Comparison of ENCODE assay signal across 7 mouse cellular contexts in genomic region chr7:63908496-63909285, GRCm38 (mm10). TPM values are rescaled to one million over a fixed set of nuclear protein-coding genes. Genes with fewer than 3 reads are reported as not detected.
A peak's percentile ranks its signal among the peaks of the same experiment; 100 is the strongest.
DNase-seq lines count a peak whose midpoint lies in the region; ATAC-seq and TF ChIP-seq lines count a peak whose summit lies in the region.

No protein-coding gene starts in this region.

- H3K27me3 ChIP-seq in liver, adult 2 months (ENCODE audit: control insufficient read depth, insufficient read depth, low read length): no peaks in the 10 kb centered on the region
- no peaks in the 10 kb centered on the region for H3K27me3 ChIP-seq in embryonic facial prominence, embryonic 11.5 days (ENCODE audit: control insufficient read depth, insufficient read depth, low read length)
- H3K27me3 ChIP-seq in intestine, embryonic 16.5 days (replicated peaks; ENCODE audit: control insufficient read depth, insufficient read depth, low read length): no peaks in the 10 kb centered on the region
- no peaks in the 10 kb centered on the region for H3K27me3 ChIP-seq in small intestine, adult 2 months (ENCODE audit: control insufficient read depth, insufficient read depth, low read length)

- WGBS in liver, adult 2 months: 61% methylated on average over 11 of the region's 11 CpGs
- 16% methylated on average over 10 of the region's 11 CpGs for WGBS in embryonic facial prominence, embryonic 11.5 days
- WGBS in intestine, embryonic 16.5 days: 35% methylated on average over 8 of the region's 11 CpGs
- WGBS in small intestine, adult 2 months: 64% methylated on average over 11 of the region's 11 CpGs

- peak overlapping the region; percentile 47 for H3K9ac ChIP-seq in liver, adult 2 months (ENCODE audit: low read depth, low read length)
- no peak overlapping the region for H3K9ac ChIP-seq in embryonic facial prominence, embryonic 11.5 days (replicated peaks; ENCODE audit: low read length)
- H3K9ac ChIP-seq in intestine, embryonic 16.5 days (ENCODE audit: low read depth, low read length): no peak overlapping the region

- no peak for TF ChIP-seq POLR2A in liver, adult 2 months (IDR thresholded peaks at IDR 0.05; ENCODE audit: extremely low read depth, insufficient read depth, low read length)
- no peak for TF ChIP-seq POLR2A in small intestine, adult 2 months (IDR thresholded peaks at IDR 0.05; ENCODE audit: low read depth, low read length)

- peaks cover 61% of the 10 kb centered on the region; the same call in 1 of the 2 replicates for H3K79me2 ChIP-seq in liver, adult 2 months (ENCODE audit: control insufficient read depth, insufficient read depth, low read length)

- H3K4me2 ChIP-seq in embryonic facial prominence, embryonic 11.5 days (ENCODE audit: low read depth, low read length): no peak overlapping the region
- H3K4me2 ChIP-seq in intestine, embryonic 16.5 days (ENCODE audit: low read depth, low read length): no peak overlapping the region

- no peak for ATAC-seq in embryonic facial prominence, embryonic 11.5 days (replicated peaks; ENCODE audit: insufficient number of reproducible peaks, low FRiP score, low TSS enrichment, low read depth)
- ATAC-seq in intestine, embryonic 16.5 days: no peak

- H3K27ac ChIP-seq in liver, adult 2 months (replicated peaks; ENCODE audit: insufficient read depth, low read depth, low read length): peak overlapping the region; percentile 92
- no peak overlapping the region for H3K27ac ChIP-seq in embryonic facial prominence, embryonic 11.5 days (replicated peaks; ENCODE audit: low read depth, low read length)
- H3K27ac ChIP-seq in intestine, embryonic 16.5 days (ENCODE audit: low read length): peak overlapping the region; percentile 21; the same call in 1 of the 2 replicates
- peak overlapping the region; percentile 37; the same call in 1 of the 2 replicates for H3K27ac ChIP-seq in small intestine, adult 2 months (ENCODE audit: insufficient read depth, low read depth, low read length)

- no peaks in the 10 kb centered on the region for H3K36me3 ChIP-seq in liver, adult 2 months (ENCODE audit: control insufficient read depth, insufficient read depth, low read length)
- H3K36me3 ChIP-seq in embryonic facial prominence, embryonic 11.5 days (replicated peaks; ENCODE audit: control insufficient read depth, insufficient read depth, low read depth, low read length): no peaks in the 10 kb centered on the region
- H3K36me3 ChIP-seq in intestine, embryonic 16.5 days (ENCODE audit: control insufficient read depth, insufficient read depth, low read length): no peaks in the 10 kb centered on the region
- no peaks in the 10 kb centered on the region for H3K36me3 ChIP-seq in small intestine, adult 2 months (ENCODE audit: control insufficient read depth, insufficient read depth, low read length)

- H3K9me3 ChIP-seq in embryonic facial prominence, embryonic 11.5 days (replicated peaks; ENCODE audit: control insufficient read depth, low read length): no peaks in the 10 kb centered on the region
- H3K9me3 ChIP-seq in intestine, embryonic 16.5 days (ENCODE audit: control insufficient read depth, low read length): no peaks in the 10 kb centered on the region

- H3K4me3 ChIP-seq in liver, adult 2 months (ENCODE audit: insufficient read depth, low read depth, low read length): no peak overlapping the region
- H3K4me3 ChIP-seq in embryonic facial prominence, embryonic 11.5 days (ENCODE audit: low read depth, low read length): no peak overlapping the region
- H3K4me3 ChIP-seq in intestine, embryonic 16.5 days (ENCODE audit: low read length): no peak overlapping the region
- H3K4me3 ChIP-seq in small intestine, adult 2 months (ENCODE audit: low read depth, low read length): no peak overlapping the region

- DNase-seq in liver, adult 2 months (ENCODE audit: extremely low read depth, low read depth, low spot score): no peak
- DNase-seq in liver: no peak
- peak; percentile 28 for DNase-seq in embryonic facial prominence, embryonic 11.5 days (ENCODE audit: low spot score)
- no peak for DNase-seq in cerebellum, postnatal 10 days
- DNase-seq in urinary bladder, postnatal 36 days (ENCODE audit: low spot score in 2 of 2): no peak

- no peak for TF ChIP-seq CTCF in liver, adult 2 months (IDR thresholded peaks at IDR 0.05; ENCODE audit: low read depth, low read length)
- TF ChIP-seq CTCF in small intestine, adult 2 months (IDR thresholded peaks at IDR 0.05; ENCODE audit: extremely low read depth, insufficient read length, insufficient replicate concordance, low read depth, low read length): no peak

- H3K4me1 ChIP-seq in liver, adult 2 months (ENCODE audit: control insufficient read depth, insufficient read depth, low read length): peaks cover 61% of the 10 kb centered on the region
- peaks cover 2% of the 10 kb centered on the region; the same call in 1 of the 2 replicates for H3K4me1 ChIP-seq in embryonic facial prominence, embryonic 11.5 days (ENCODE audit: control insufficient read depth, insufficient read depth, low read length)
- peaks cover 51% of the 10 kb centered on the region for H3K4me1 ChIP-seq in intestine, embryonic 16.5 days (ENCODE audit: control insufficient read depth, insufficient read depth, low read length)
- peaks cover 56% of the 10 kb centered on the region for H3K4me1 ChIP-seq in small intestine, adult 2 months (ENCODE audit: control insufficient read depth, insufficient read depth, insufficient read length, low read length)

RNA-seq across cellular contexts. Expression of gene E030018B13Rik, which starts 8.0 kb away (rescaled TPM):
- total RNA-seq in liver, adult 2 months (2014; rRNA removed): 0.09 TPM in 1 of 2 replicates, not detected in the other
- polyA plus RNA-seq in liver, adult 2 months (2012; rRNA removed): not detected in 2 replicates
- polyA plus RNA-seq in embryonic facial prominence, embryonic 11.5 days (2014; fragmentation: Nextera tagmentation; extraction: Ambion mirVana): not detected in 2 replicates
- polyA plus RNA-seq in intestine, embryonic 16.5 days (2015; fragmentation: Nextera tagmentation; extraction: Ambion mirVana): not detected in 2 replicates
- polyA plus RNA-seq in small intestine, adult 2 months (2012; rRNA removed): not detected in 2 replicates

RNA-seq across cellular contexts. Expression of gene Klf13, which starts 30.0 kb away (rescaled TPM):
- 26.2 and 26.4 TPM in 2 replicates for total RNA-seq in liver, adult 2 months (2014; rRNA removed)
- polyA plus RNA-seq in liver, adult 2 months (2012; rRNA removed): 14.1 and 19.8 TPM in 2 replicates
- polyA plus RNA-seq in embryonic facial prominence, embryonic 11.5 days (2014; fragmentation: Nextera tagmentation; extraction: Ambion mirVana): 19.9 and 20.3 TPM in 2 replicates
- polyA plus RNA-seq in intestine, embryonic 16.5 days (2015; fragmentation: Nextera tagmentation; extraction: Ambion mirVana): 23.1 and 23.3 TPM in 2 replicates
- polyA plus RNA-seq in small intestine, adult 2 months (2012; rRNA removed): 22.2 and 55.1 TPM in 2 replicates
